In the genomic region with DNA sequence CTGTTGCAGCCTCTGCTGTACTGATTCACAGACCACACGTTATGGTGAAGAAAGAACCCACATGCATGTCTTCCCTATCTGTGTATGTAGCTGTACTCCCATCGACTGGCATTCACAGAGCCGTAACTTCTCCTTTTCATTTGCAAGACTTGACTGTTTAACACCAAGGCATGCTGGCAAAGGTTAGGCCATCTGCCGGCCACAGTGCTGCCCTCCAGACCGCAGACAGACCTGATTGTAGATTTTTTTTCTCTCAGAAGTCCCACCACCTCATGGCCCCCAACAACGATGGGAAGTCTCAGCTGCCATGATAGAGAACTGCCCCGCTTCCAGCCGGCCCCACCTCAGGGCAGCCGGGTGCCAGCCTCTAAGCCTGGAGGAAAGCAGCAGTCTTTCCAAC, we compare ENCODE assay signal across 13 mouse cellular contexts. TPM values are rescaled to one million over a fixed set of nuclear protein-coding genes. Genes with fewer than 3 reads are reported as not detected.
A peak's percentile ranks its signal among the peaks of the same experiment; 100 is the strongest.
DNase-seq lines count a peak whose midpoint lies in the region; ATAC-seq and TF ChIP-seq lines count a peak whose summit lies in the region.
"Had no signal": no experiment of that assay in that cellular context is flagged by ENCODE, and none has a peak within 500 bp of the region (broad histone marks: within the 10 kb centered on the region; RNA-seq: fewer than 3 reads in every experiment).

No protein-coding gene starts in this region.

- H3K27ac ChIP-seq in cerebellum, adult 2 months (ENCODE audit: insufficient read depth, low read length), result peak overlapping the region; percentile 96
- H3K27ac ChIP-seq: limb, embryonic 12.5 days; lung, embryonic 15.5 days; midbrain, embryonic 12.5 days had no signal

- TF ChIP-seq CTCF in cerebellum, adult 2 months (IDR thresholded peaks at IDR 0.05; ENCODE audit: borderline replicate concordance, insufficient read depth, low read depth, low read length), result 0 out of 2 replicates have a peak, but pooled peaks have one; percentile 8

- WGBS in cerebellum, adult 2 months, result 10% methylated on average over 9 of the region's 9 CpGs

- intact Hi-C loops in left cerebral cortex, postnatal 4 days (cut with DNase I), result no loop called here
- intact Hi-C loops in left cerebral cortex, postnatal 10 days (cut with DNase I), result no loop called here

- peaks cover 79% of the 10 kb centered on the region for H3K4me1 ChIP-seq in cerebellum, adult 2 months (ENCODE audit: control insufficient read depth, insufficient read depth, low read length)
- H3K4me1 ChIP-seq: midbrain, embryonic 12.5 days had no signal

- no peak overlapping the region for H3K4me3 ChIP-seq in cerebellum, adult 2 months (replicated peaks; ENCODE audit: insufficient read depth, low read depth, low read length)
- H3K4me3 ChIP-seq: limb, embryonic 12.5 days; lung, embryonic 15.5 days; midbrain, embryonic 12.5 days had no signal

- TF ChIP-seq POLR2A in cerebellum, adult 2 months (IDR thresholded peaks at IDR 0.05; ENCODE audit: borderline replicate concordance, insufficient read depth, low read length), result no peak

- H3K27me3 ChIP-seq in cerebellum, adult 2 months (ENCODE audit: control insufficient read depth, insufficient read depth, low read length), result no peaks in the 10 kb centered on the region
- H3K27me3 ChIP-seq: limb, embryonic 12.5 days; lung, embryonic 15.5 days; midbrain, embryonic 12.5 days had no signal

- ATAC-seq in monocyte, adult 5-6 weeks (replicated peaks; ENCODE audit: insufficient number of reproducible peaks, low FRiP score, low TSS enrichment, poor library complexity, severe bottlenecking), result peak; percentile 74

- DNase-seq in cerebellum, adult 2 months, result peak; percentile 64 to 69
- no peak for DNase-seq in cerebellum, postnatal 4 days (ENCODE audit: low spot score in 2 of 2)
- DNase-seq in left cerebral cortex, postnatal 4 days, result peak; percentile 45
- DNase-seq in left cerebral cortex, postnatal 10 days (ENCODE audit: extremely low spot score in 1 of 2, low spot score in 2 of 2), result no peak
- DNase-seq in cerebellum, adult 9-10 months, result peak; percentile 62
- no peak for DNase-seq in kidney, postnatal 36 days
- DNase-seq in urinary bladder, adult 18-20 months (ENCODE audit: low spot score in 2 of 2), result no peak
- DNase-seq: layer of hippocampus, adult 9-11 months; right cerebral cortex, postnatal 4 days had no signal

RNA-seq across cellular contexts. Expression of gene Cep95, which starts 30.5 kb away (rescaled TPM):
- 31.8 and 37.1 TPM in 2 replicates for polyA plus RNA-seq in cerebellum, adult 2 months (2012; rRNA removed)
- 10 to 100 TPM; 14.6 to 19.6 TPM for total RNA-seq in left cerebral cortex, postnatal 4 days (2021)
- total RNA-seq in left cerebral cortex, postnatal 10 days (2021), result 10 to 100 TPM in 1 of 2 experiments, 1 to 10 TPM in 1; 8.7 to 10.3 TPM
- 19.5 to 54.4 TPM (median 22.2 TPM) in 3 replicates for total RNA-seq in monocyte, adult 5-6 weeks (2017)

RNA-seq across cellular contexts. Expression of gene Ddx5, which starts 30.6 kb away (rescaled TPM):
- polyA plus RNA-seq in cerebellum, adult 2 months (2012; rRNA removed), result 676 and 721 TPM in 2 replicates
- total RNA-seq in left cerebral cortex, postnatal 4 days (2021), result 100 to 1,000 TPM; 737 to 784 TPM
- 100 to 1,000 TPM; 607 to 644 TPM for total RNA-seq in left cerebral cortex, postnatal 10 days (2021)
- total RNA-seq in monocyte, adult 5-6 weeks (2017), result 2,968 to 3,655 TPM (median 3,142 TPM) in 3 replicates

RNA-seq across cellular contexts. Expression of gene Polg2, which starts 40.3 kb away (rescaled TPM):
- polyA plus RNA-seq in cerebellum, adult 2 months (2012; rRNA removed), result 11.7 and 12.7 TPM in 2 replicates
- 1 to 10 TPM; 5.2 to 6.2 TPM for total RNA-seq in left cerebral cortex, postnatal 4 days (2021)
- total RNA-seq in left cerebral cortex, postnatal 10 days (2021), result 1 to 10 TPM; 4.1 to 4.6 TPM
- total RNA-seq in monocyte, adult 5-6 weeks (2017), result 18.3 to 21.0 TPM (median 19.8 TPM) in 3 replicates

Comparison
In these comparisons a context has a peak if more than half of its experiments do, and no peak if none do; other contexts are left out.
1. DNase-seq: peak in cerebellum, adult 2 months (2 of 2), left cerebral cortex, postnatal 4 days (single experiment) and cerebellum, adult 9-10 months (single experiment); none in cerebellum, postnatal 4 days (0 of 2), left cerebral cortex, postnatal 10 days (0 of 2), kidney, postnatal 36 days (0 of 2) and urinary bladder, adult 18-20 months (0 of 2).